In the genomic region with DNA sequence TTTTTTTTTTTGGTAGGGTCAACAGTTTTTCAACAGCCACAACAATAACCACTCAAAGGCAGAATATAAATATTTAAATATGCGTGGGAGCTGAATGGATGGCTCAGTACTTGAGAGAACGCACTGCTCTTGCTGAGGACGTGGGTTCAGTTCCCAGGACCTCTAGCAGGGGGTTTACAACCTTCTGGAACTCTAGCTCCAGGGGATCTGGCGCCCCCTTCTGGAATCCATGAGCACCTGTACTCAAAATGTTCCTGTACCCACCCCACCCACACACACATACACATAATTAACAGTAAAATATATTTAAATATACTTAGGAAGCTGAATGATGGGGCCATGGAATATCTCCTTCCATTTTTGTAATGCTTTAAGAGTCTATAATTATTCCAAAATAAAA, we compare ENCODE assay signal across 12 mouse cellular contexts. TPM values are rescaled to one million over a fixed set of nuclear protein-coding genes. Genes with fewer than 3 reads are reported as not detected.
A peak's percentile ranks its signal among the peaks of the same experiment; 100 is the strongest.
DNase-seq lines count a peak whose midpoint lies in the region; ATAC-seq and TF ChIP-seq lines count a peak whose summit lies in the region.
"Had no signal": no experiment of that assay in that cellular context is flagged by ENCODE, and none has a peak within 500 bp of the region (broad histone marks: within the 10 kb centered on the region; RNA-seq: fewer than 3 reads in every experiment).

No protein-coding gene starts in this region.

- no peak overlapping the region for H3K4me3 ChIP-seq in left cerebral cortex, adult 2 months
- no peak overlapping the region for H3K4me3 ChIP-seq in ES-Bruce4 (ENCODE audit: low read depth, low read length)
- H3K4me3 ChIP-seq in liver, postnatal 0 days (ENCODE audit: low read depth, low read length), result no peak overlapping the region

- H3K4me2 ChIP-seq in liver, postnatal 0 days (ENCODE audit: low read depth, low read length), result no peak overlapping the region

- H3K9ac ChIP-seq in ES-Bruce4 (ENCODE audit: low read depth, poor library complexity, severe bottlenecking), result no peak overlapping the region
- H3K9ac ChIP-seq in liver, postnatal 0 days (replicated peaks), result no peak overlapping the region

- no peak for ATAC-seq in CD4-positive, CD25-positive, alpha-beta regulatory T cell, adult 4 months
- ATAC-seq in liver, postnatal 0 days, result no peak
- ATAC-seq: forebrain, embryonic 16.5 days; hindbrain, embryonic 16.5 days had no signal

- WGBS in liver, postnatal 0 days (ENCODE audit: insufficient replicate concordance), result 72% methylated on average over 4 of the region's 4 CpGs

- no peaks in the 10 kb centered on the region for H3K4me1 ChIP-seq in ES-Bruce4 (ENCODE audit: control insufficient read depth, insufficient read depth, low read length)
- H3K4me1 ChIP-seq in liver, postnatal 0 days (ENCODE audit: insufficient read depth), result no peaks in the 10 kb centered on the region

- no peak for TF ChIP-seq POLR2A in ES-Bruce4 (IDR thresholded peaks at IDR 0.05; ENCODE audit: insufficient read depth, low read length)

- no peaks in the 10 kb centered on the region for H3K27me3 ChIP-seq in ES-Bruce4 (ENCODE audit: control insufficient read depth, insufficient read depth, low read length, poor library complexity, severe bottlenecking)
- no peaks in the 10 kb centered on the region for H3K27me3 ChIP-seq in liver, postnatal 0 days (ENCODE audit: insufficient read depth, low read length)

- peak; percentile 35 for TF ChIP-seq CTCF in left cerebral cortex, adult 2 months (IDR thresholded peaks at IDR 0.05)
- TF ChIP-seq CTCF in ES-Bruce4 (IDR thresholded peaks at IDR 0.05; ENCODE audit: low read depth, low read length), result peak; percentile 39
- peak; percentile 44 for TF ChIP-seq CTCF in liver, postnatal 0 days (IDR thresholded peaks at IDR 0.05; ENCODE audit: low read depth)

- no peaks in the 10 kb centered on the region for H3K36me3 ChIP-seq in ES-Bruce4 (ENCODE audit: control insufficient read depth, insufficient read depth, low read length, poor library complexity, severe bottlenecking)
- peaks cover 9% of the 10 kb centered on the region for H3K36me3 ChIP-seq in liver, postnatal 0 days (replicated peaks; ENCODE audit: insufficient read depth, low read length)

- intact Hi-C loops in left cerebral cortex, adult 2 months (cut with DNase I), result no loop called here
- intact Hi-C loops in left cerebral cortex, postnatal 10 days (cut with DNase I), result no loop called here

- TF ChIP-seq EP300 in ES-Bruce4 (IDR thresholded peaks at IDR 0.05; ENCODE audit: insufficient read depth, low read depth, low read length), result no peak
- TF ChIP-seq EP300 in liver, postnatal 0 days (IDR thresholded peaks at IDR 0.05; ENCODE audit: low read depth), result no peak

- H3K27ac ChIP-seq in left cerebral cortex, adult 2 months, result no peak overlapping the region
- H3K27ac ChIP-seq in ES-Bruce4 (ENCODE audit: insufficient read depth, low read length), result no peak overlapping the region
- H3K27ac ChIP-seq in liver, postnatal 0 days (ENCODE audit: low read depth), result no peak overlapping the region

- no peaks in the 10 kb centered on the region for H3K9me3 ChIP-seq in ES-Bruce4 (replicated peaks; ENCODE audit: control insufficient read depth, insufficient read depth, low read length, poor library complexity, severe bottlenecking)
- no peaks in the 10 kb centered on the region for H3K9me3 ChIP-seq in liver, postnatal 0 days (ENCODE audit: low read length)

- peak; percentile 25 for DNase-seq in CD4-positive, CD25-positive, alpha-beta regulatory T cell, adult 2 months (ENCODE audit: low read depth, low spot score)
- DNase-seq in left cerebral cortex, adult 2 months (ENCODE audit: extremely low spot score in 1 of 2, low spot score in 2 of 2), result no peak
- no peak for DNase-seq in left cerebral cortex, postnatal 10 days (ENCODE audit: extremely low spot score in 1 of 2, low spot score in 2 of 2)
- DNase-seq in liver, postnatal 0 days, result peak; percentile 37
- no peak for DNase-seq in right cerebral cortex, postnatal 36 days (ENCODE audit: low spot score in 2 of 2)
- no peak for DNase-seq in adrenal gland, adult 8-10 months
- DNase-seq: heart, adult 11 months; right cerebral cortex, adult 18-20 months had no signal

RNA-seq across cellular contexts. Expression of a gene that starts 11.3 kb away (rescaled TPM):
- polyA plus RNA-seq in CD4-positive, CD25-positive, alpha-beta regulatory T cell, adult 4 months (2017; shearing (Covaris generic)), result 1 to 10 TPM; 3.1 to 3.3 TPM
- total RNA-seq in left cerebral cortex, adult 2 months (2021), result 10 to 100 TPM; 30.2 to 30.9 TPM
- total RNA-seq in left cerebral cortex, postnatal 10 days (2021), result 10 to 100 TPM; 30.0 to 33.9 TPM
- 20.6 and 23.5 TPM in 2 replicates for polyA plus RNA-seq in ES-Bruce4 (2011; ENCODE audit: insufficient read depth, insufficient read length, low read depth, missing spikeins)
- 0.77 and 0.81 TPM in 2 replicates for polyA plus RNA-seq in liver, postnatal 0 days (2015; fragmentation: Nextera tagmentation; extraction: Ambion mirVana)
- 10 to 100 TPM; 18.6 to 29.9 (median 25.9) TPM for total RNA-seq in adrenal gland, adult 8-10 months (2022)

Comparison
In these comparisons a context has a peak if more than half of its experiments do, and no peak if none do; other contexts are left out.
1. DNase-seq: peak in CD4-positive, CD25-positive, alpha-beta regulatory T cell, adult 2 months (single experiment) and liver, postnatal 0 days (single experiment); none in left cerebral cortex, adult 2 months (0 of 2), left cerebral cortex, postnatal 10 days (0 of 2), right cerebral cortex, postnatal 36 days (0 of 2) and adrenal gland, adult 8-10 months (single experiment).
2. Peak in every context shown above with its lines, with median percentiles within 50 percentile points of each other: CTCF ChIP-seq.